Mouse (Mus musculus) ES-Bruce4 (cell line): ENCODE results near the gene Kcns1. TPM values are rescaled to one million over a fixed set of nuclear protein-coding genes. Genes with fewer than 3 reads are reported as not detected.

Experiments
- H3K27ac ChIP-seq: 2 replicates; pipeline ENCODE4 v1.5.1; 2012; ENCODE audit warnings: low read length, inconsistent platforms; ENCODE audit not compliant: insufficient read depth
- H3K27me3 ChIP-seq: 2 replicates; pipeline ENCODE4 v1.6.1; 2012; ENCODE audit warnings: mild to moderate bottlenecking, low read length, inconsistent platforms; ENCODE audit not compliant: control insufficient read depth, poor library complexity, insufficient read depth, severe bottlenecking
- H3K36me3 ChIP-seq: 2 replicates; pipeline ENCODE4 v1.6.1; 2012; ENCODE audit warnings: inconsistent platforms, mild to moderate bottlenecking, low read length, moderate library complexity; ENCODE audit not compliant: control insufficient read depth, poor library complexity, insufficient read depth, severe bottlenecking
- H3K4me1 ChIP-seq: one replicate; pipeline ENCODE4 v1.8.1; 2011; ENCODE audit warnings: low read length; ENCODE audit not compliant: control insufficient read depth, insufficient read depth
- H3K4me3 ChIP-seq: 2 replicates; pipeline ENCODE4 v1.5.1; 2011; ENCODE audit warnings: low read depth, mild to moderate bottlenecking, low read length
- H3K9ac ChIP-seq: 2 replicates; pipeline ENCODE4 v1.6.1; 2012; ENCODE audit warnings: low read depth, mild to moderate bottlenecking, inconsistent platforms; ENCODE audit not compliant: poor library complexity, severe bottlenecking
- H3K9me3 ChIP-seq: replicated peaks from 2 replicates; pipeline ENCODE4 v1.6.1; 2012; ENCODE audit warnings: mild to moderate bottlenecking, low read length, inconsistent platforms; ENCODE audit not compliant: control insufficient read depth, poor library complexity, insufficient read depth, severe bottlenecking
- CTCF ChIP-seq: IDR thresholded peaks from one replicate; pipeline ENCODE4 v1.8.1; 2011; ENCODE audit warnings: low read depth, low read length
- EP300 ChIP-seq: IDR thresholded peaks from 2 replicates; pipeline ENCODE4 v1.6.1; 2011; ENCODE audit warnings: low read depth, low read length; ENCODE audit not compliant: insufficient read depth
- POLR2A ChIP-seq: IDR thresholded peaks from one replicate; pipeline ENCODE4 v1.8.1; 2011; ENCODE audit warnings: low read length; ENCODE audit not compliant: insufficient read depth
- polyA plus RNA-seq: library from polyadenylated mRNA; stranded (reverse); fragments of >200 nt; gene quantifications from 2 replicates; pipeline ENCODE4 v1.2.4, GENCODE M21; 2011; ENCODE audit warnings: low read depth; ENCODE audit not compliant: missing spikeins, insufficient read depth, insufficient read length

Kcns1 gene
- polyA plus RNA-seq, 1 experiment, result 0.22 TPM

DNA sequence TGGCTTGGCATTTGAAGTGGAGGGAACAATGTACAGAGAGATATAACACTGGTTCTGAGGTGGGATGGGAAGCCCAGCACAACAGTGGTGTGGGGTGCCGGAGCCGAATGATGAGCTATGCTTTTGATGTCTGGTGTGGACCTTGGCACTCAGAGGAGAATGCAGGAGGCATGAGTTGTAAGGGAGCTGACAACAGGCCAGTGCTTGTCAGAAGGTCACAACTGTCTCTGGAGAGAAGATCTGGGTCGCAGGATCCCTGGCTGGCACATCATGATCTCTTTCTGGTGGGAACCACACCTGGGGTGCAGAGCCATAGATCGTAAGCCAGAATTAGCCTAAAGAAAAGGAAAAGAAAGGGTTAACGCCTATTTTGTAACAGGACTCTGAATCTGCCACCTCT lies 6.9 kb upstream of the Kcns1 start:
- Histone ChIP-seq H3K9me3 (no peaks in the 10 kb centered on the region), H3K27ac (no peak overlapping the region), H3K27me3 (no peaks in the 10 kb centered on the region), H3K4me1 (no peaks in the 10 kb centered on the region), H3K9ac (no peak overlapping the region), H3K4me3 (no peak overlapping the region), H3K36me3 (no peaks in the 10 kb centered on the region)
- TF ChIP-seq EP300, result no peak

DNA sequence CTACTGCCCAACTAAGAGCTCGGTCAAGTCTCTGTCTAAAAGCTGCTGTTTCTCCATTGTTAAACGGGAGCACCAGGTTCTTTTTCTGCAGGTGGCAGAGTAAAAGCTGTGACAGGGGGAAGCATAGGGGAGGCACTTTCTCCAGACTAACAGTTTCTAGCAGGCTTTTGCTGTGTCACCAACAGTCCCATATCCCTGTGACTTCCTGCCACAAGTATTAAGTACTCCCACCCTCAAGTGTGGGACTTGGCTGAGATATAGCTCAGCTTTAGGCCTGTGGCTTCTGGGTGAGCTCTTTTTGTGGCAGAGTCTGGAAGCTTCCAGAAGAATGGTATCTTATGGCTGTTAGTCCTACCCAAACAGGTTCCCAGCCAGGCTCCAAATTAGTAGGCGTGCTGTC lies 4.9 kb upstream of the Kcns1 start:
- Histone ChIP-seq H3K27me3 (peaks cover 2% of the 10 kb centered on the region; the same call in 1 of the 2 replicates), H3K36me3 (no peaks in the 10 kb centered on the region), H3K9ac (no peak overlapping the region), H3K4me1 (no peaks in the 10 kb centered on the region), H3K9me3 (no peaks in the 10 kb centered on the region), H3K27ac (no peak overlapping the region), H3K4me3 (no peak overlapping the region)
- TF ChIP-seq CTCF, result no peak
- no peak for TF ChIP-seq POLR2A
- TF ChIP-seq EP300, result no peak

DNA sequence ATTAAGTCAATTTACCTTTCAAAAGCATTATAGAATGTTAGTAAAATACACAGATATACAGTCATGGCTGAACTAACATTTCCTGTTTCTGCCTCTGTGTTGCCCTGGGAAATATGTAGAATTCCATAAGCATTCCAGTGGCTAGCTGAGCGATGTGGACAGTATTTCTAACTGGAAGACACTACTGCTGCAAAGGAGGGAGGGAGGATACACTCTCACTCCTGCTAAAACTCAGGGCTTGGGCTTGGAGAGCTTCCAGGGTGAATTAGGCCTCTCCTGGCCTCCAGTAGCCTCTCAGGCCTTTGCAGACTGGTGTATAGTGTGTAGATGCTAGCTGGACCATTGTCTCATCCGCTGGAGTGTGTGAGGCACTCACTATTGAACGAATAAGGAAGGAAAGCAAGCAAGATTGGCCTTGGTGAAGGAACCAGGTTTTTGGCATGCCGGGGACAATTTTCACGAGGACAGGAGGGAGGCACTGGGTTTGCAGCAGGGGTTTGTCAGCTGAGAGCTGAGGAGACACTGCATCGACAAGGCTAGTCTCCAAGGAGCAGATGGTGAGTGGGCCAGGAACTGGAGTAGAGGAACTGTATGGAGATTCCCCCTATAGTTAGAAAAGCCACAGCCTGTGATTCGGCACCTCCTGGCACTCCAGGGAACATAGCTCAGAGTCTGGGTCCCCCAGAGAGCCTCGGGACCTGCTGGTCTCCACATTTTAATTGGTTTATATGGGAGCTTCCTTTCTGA lies 3.9 kb upstream of the Kcns1 start:
- Histone ChIP-seq H3K9ac (no peak overlapping the region), H3K4me1 (no peaks in the 10 kb centered on the region), H3K27ac (no peak overlapping the region), H3K4me3 (no peak overlapping the region), H3K9me3 (no peaks in the 10 kb centered on the region), H3K27me3 (peaks cover 6% of the 10 kb centered on the region; the same call in 1 of the 2 replicates), H3K36me3 (no peaks in the 10 kb centered on the region)
- TF ChIP-seq EP300 (no peak), POLR2A (no peak), CTCF (no peak)

DNA sequence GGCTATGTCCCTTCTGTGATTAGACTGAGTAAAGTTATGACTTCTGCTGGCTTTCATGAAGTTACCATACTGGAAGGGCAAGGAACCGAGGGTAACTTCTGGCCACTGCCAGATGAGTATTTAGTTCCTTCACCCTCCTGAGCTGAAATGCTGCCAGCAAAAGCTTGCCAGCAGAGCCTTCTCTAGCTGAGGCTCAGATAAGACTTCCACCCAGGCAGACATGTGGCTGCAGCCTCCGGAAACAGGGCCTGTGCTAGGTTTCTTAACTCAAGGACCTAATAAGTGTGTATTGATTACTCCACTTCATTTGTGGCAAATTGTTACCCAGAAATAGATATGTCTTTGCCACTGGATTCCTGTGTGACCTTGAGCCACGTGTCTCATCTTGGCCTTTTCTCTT lies 2.5 kb upstream of the Kcns1 start:
- no peak for TF ChIP-seq EP300
- no peak for TF ChIP-seq POLR2A
- TF ChIP-seq CTCF, result no peak
- H3K27ac ChIP-seq, result no peak overlapping the region
- no peaks in the 10 kb centered on the region for H3K4me1 ChIP-seq
- H3K4me3 ChIP-seq, result no peak overlapping the region
- H3K9ac ChIP-seq, result no peak overlapping the region
- no peaks in the 10 kb centered on the region for H3K36me3 ChIP-seq
- no peaks in the 10 kb centered on the region for H3K9me3 ChIP-seq
- peaks cover 8% of the 10 kb centered on the region; the same call in 1 of the 2 replicates for H3K27me3 ChIP-seq

DNA sequence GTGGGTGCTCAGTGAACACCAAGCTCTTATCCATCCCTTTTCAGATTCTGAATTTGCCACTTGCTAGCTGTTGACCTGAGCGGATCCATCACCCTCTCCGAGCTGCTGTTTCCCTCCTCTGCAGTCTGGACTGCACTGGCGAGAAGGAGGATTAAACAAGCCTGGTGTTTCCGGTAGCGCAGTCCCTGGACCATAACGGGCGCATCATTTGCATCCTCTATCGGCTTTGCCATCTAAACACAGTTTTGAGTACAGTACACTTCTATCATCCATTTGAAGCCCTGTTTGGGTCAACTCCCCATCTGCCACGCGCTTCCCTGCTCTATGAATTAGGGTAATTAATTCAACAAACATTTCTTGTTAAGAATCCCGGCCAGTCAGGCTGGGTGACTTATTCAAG lies 587 bp downstream of the Kcns1 start:
- H3K27ac ChIP-seq, result no peak overlapping the region
- TF ChIP-seq EP300, result no peak
- no peak for TF ChIP-seq POLR2A
- no peak for TF ChIP-seq CTCF
- H3K36me3 ChIP-seq, result no peaks in the 10 kb centered on the region
- no peak overlapping the region for H3K4me3 ChIP-seq
- no peak overlapping the region for H3K9ac ChIP-seq
- H3K9me3 ChIP-seq, result no peaks in the 10 kb centered on the region
- no peaks in the 10 kb centered on the region for H3K4me1 ChIP-seq
- peaks cover 16% of the 10 kb centered on the region for H3K27me3 ChIP-seq

DNA sequence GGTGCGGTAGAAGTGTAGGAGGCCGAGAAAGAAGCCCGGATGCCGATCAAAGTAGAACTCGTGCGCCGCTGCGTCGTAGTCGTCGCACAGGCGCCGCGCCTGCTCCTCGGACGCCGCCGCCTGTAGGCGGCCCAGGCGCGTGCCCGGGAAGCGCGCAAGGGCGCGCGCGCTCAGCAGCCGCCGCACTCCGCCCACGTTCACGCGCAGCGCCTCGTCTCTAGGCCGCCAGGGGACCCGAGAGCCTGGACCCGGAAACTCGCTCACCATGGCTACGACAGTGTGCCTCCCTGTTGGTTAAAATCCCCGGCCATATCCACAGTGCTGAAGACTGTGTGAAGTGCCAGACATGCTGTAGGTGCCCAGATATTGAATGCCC lies 2.4 kb downstream of the Kcns1 start:
- Histone ChIP-seq H3K9ac (no peak overlapping the region), H3K9me3 (no peaks in the 10 kb centered on the region), H3K27ac (no peak overlapping the region), H3K36me3 (no peaks in the 10 kb centered on the region), H3K4me3 (peak overlapping the region; percentile 45), H3K4me1 (no peaks in the 10 kb centered on the region), H3K27me3 (peaks cover 16% of the 10 kb centered on the region)
- no peak for TF ChIP-seq CTCF
- TF ChIP-seq POLR2A, result no peak
- no peak for TF ChIP-seq EP300
